Mouse (Mus musculus) erythroblast, embryonic 14.5 days (primary cell): ENCODE measurements around the gene Gabrb1. TPM values are rescaled to one million over a fixed set of nuclear protein-coding genes. Genes with fewer than 3 reads are reported as not detected.
A peak's percentile ranks its signal among the peaks of the same experiment; 100 is the strongest.

ENCODE experiments used
- H3K27me3 ChIP-seq: 2 replicates; pipeline ENCODE4 v1.6.1; 2012; ENCODE audit warnings: inconsistent platforms; ENCODE audit not compliant: control insufficient read depth
- H3K36me3 ChIP-seq: 2 replicates; pipeline ENCODE4 v1.6.1; 2012; ENCODE audit warnings: mild to moderate bottlenecking, inconsistent platforms; ENCODE audit not compliant: control insufficient read depth
- H3K4me1 ChIP-seq: 2 replicates; pipeline ENCODE4 v1.6.1; 2012; ENCODE audit warnings: inconsistent platforms; ENCODE audit not compliant: control insufficient read depth
- H3K4me3 ChIP-seq: replicated peaks from 2 replicates; pipeline ENCODE3; 2012; ENCODE audit warnings: moderate library complexity, mild to moderate bottlenecking, inconsistent platforms
- H3K9me3 ChIP-seq: 2 replicates; pipeline ENCODE4 v1.6.1; 2012; ENCODE audit warnings: low read length, inconsistent platforms, mixed read lengths; ENCODE audit not compliant: control insufficient read depth
- GATA1 ChIP-seq: IDR thresholded peaks from 2 replicates; pipeline ENCODE4 v1.6.1; 2012; ENCODE audit warnings: low read length, inconsistent platforms, mixed read lengths
- TAL1 ChIP-seq: IDR thresholded peaks from 3 replicates; pipeline ENCODE4 v1.6.1; 2012; ENCODE audit warnings: low read length, inconsistent platforms, mixed read lengths
- polyA plus RNA-seq: library from polyadenylated mRNA; stranded (reverse); fragments of >175 nt; gene quantifications from 2 replicates; pipeline ENCODE4 v1.2.3, GENCODE M21; 2012

The Gabrb1 gene
- polyA plus RNA-seq, 1 experiment, result not detected

GRCm38 (mm10) chr5:72158667-72159066 is 500.8 kb downstream of the Gabrb1 start:
- no peak for TF ChIP-seq TAL1
- no peak for TF ChIP-seq GATA1
- Histone ChIP-seq H3K36me3 (peaks cover 85% of the 10 kb centered on the region), H3K4me3 (no peak overlapping the region), H3K27me3 (no peaks in the 10 kb centered on the region), H3K4me1 (no peaks in the 10 kb centered on the region), H3K9me3 (no peaks in the 10 kb centered on the region)

GRCm38 (mm10) chr5:72159537-72159936 is 501.6 kb downstream of the Gabrb1 start:
- peaks cover 91% of the 10 kb centered on the region for H3K36me3 ChIP-seq
- TF ChIP-seq TAL1 (no peak), GATA1 (no peak)
- no peaks in the 10 kb centered on the region for H3K27me3 ChIP-seq
- H3K4me1 ChIP-seq, result peaks cover 4% of the 10 kb centered on the region
- H3K9me3 ChIP-seq, result no peaks in the 10 kb centered on the region
- no peak overlapping the region for H3K4me3 ChIP-seq

GRCm38 (mm10) chr5:72160781-72161485 is 503.0 kb downstream of the Gabrb1 start:
- no peaks in the 10 kb centered on the region for H3K27me3 ChIP-seq
- no peaks in the 10 kb centered on the region for H3K9me3 ChIP-seq
- H3K4me1 ChIP-seq, result peaks cover 12% of the 10 kb centered on the region
- peaks cover 92% of the 10 kb centered on the region for H3K36me3 ChIP-seq
- TF ChIP-seq TAL1, result no peak
- no peak for TF ChIP-seq GATA1
- no peak overlapping the region for H3K4me3 ChIP-seq

- H3K4me1 ChIP-seq, result peaks cover 30% of the 10 kb centered on the region
- TF ChIP-seq TAL1 (no peak), GATA1 (no peak)
- no peaks in the 10 kb centered on the region for H3K9me3 ChIP-seq
- no peak overlapping the region for H3K4me3 ChIP-seq
- peaks cover 78% of the 10 kb centered on the region for H3K36me3 ChIP-seq
- no peaks in the 10 kb centered on the region for H3K27me3 ChIP-seq
These were observed 504.9 kb downstream of the Gabrb1 start for GRCm38 (mm10) chr5:72162855-72163254.

GRCm38 (mm10) chr5:72164386-72164785 is 506.5 kb downstream of the Gabrb1 start:
- Histone ChIP-seq H3K9me3 (no peaks in the 10 kb centered on the region), H3K36me3 (peaks cover 64% of the 10 kb centered on the region), H3K4me1 (peaks cover 31% of the 10 kb centered on the region), H3K27me3 (no peaks in the 10 kb centered on the region), H3K4me3 (no peak overlapping the region)
- TF ChIP-seq GATA1 (no peak), TAL1 (no peak)

GRCm38 (mm10) chr5:72167594-72168284 is 509.8 kb downstream of the Gabrb1 start, which contains the start of gene Commd8:
Commd8 (minus strand) TSS chr5:72168189.
- H3K4me1 ChIP-seq, result peaks cover 31% of the 10 kb centered on the region
- peak within 1 kb of the TSS; percentile 84 for H3K4me3 ChIP-seq
- no peak for TF ChIP-seq TAL1
- TF ChIP-seq GATA1, result no peak
- H3K9me3 ChIP-seq, result no peaks in the 10 kb centered on the region
- peaks cover 31% of the 10 kb centered on the region for H3K36me3 ChIP-seq
- H3K27me3 ChIP-seq, result no peaks in the 10 kb centered on the region

GRCm38 (mm10) chr5:72168285-72168621 is 510.3 kb downstream of the Gabrb1 start:
- TF ChIP-seq TAL1, result no peak
- no peaks in the 10 kb centered on the region for H3K9me3 ChIP-seq
- H3K27me3 ChIP-seq, result no peaks in the 10 kb centered on the region
- H3K36me3 ChIP-seq, result peaks cover 26% of the 10 kb centered on the region
- peak overlapping the region; percentile 84 for H3K4me3 ChIP-seq
- peaks cover 34% of the 10 kb centered on the region for H3K4me1 ChIP-seq

GRCm38 (mm10) chr5:72170067-72170466 is 512.2 kb downstream of the Gabrb1 start:
- H3K4me1 ChIP-seq, result peaks cover 30% of the 10 kb centered on the region
- no peak overlapping the region for H3K4me3 ChIP-seq
- H3K36me3 ChIP-seq, result peaks cover 11% of the 10 kb centered on the region
- TF ChIP-seq TAL1, result no peak
- TF ChIP-seq GATA1, result no peak
- no peaks in the 10 kb centered on the region for H3K9me3 ChIP-seq
- no peaks in the 10 kb centered on the region for H3K27me3 ChIP-seq

- TF ChIP-seq TAL1 (no peak), GATA1 (no peak)
- H3K27me3 ChIP-seq, result no peaks in the 10 kb centered on the region
- H3K4me1 ChIP-seq, result peaks cover 5% of the 10 kb centered on the region
- no peaks in the 10 kb centered on the region for H3K9me3 ChIP-seq
- H3K36me3 ChIP-seq, result no peaks in the 10 kb centered on the region
- H3K4me3 ChIP-seq, result no peak overlapping the region
These were observed 514.8 kb downstream of the Gabrb1 start for GRCm38 (mm10) chr5:72172675-72173074.
